Mouse (Mus musculus) cerebellum, postnatal 4 days (tissue): ENCODE results near the gene Arnt.
A peak's percentile ranks its signal among the peaks of the same experiment; 100 is the strongest.
"Not testable (repeated sequence)": the region's sequence is repeated elsewhere in the genome, so short reads cannot be mapped to it uniquely, and the experiment has no call there.

Experiments used
- DNase-seq, 2 experiments: peaks; one replicate each; pipeline ENCODE4 v3.0.0; 2022; ENCODE audit warnings: low spot score in 2 of 2, mixed read lengths in 1 of 2

Gene Arnt

GRCm38 (mm10) chr3:95434136-95434982 is at the start of gene Arnt:
Arnt (plus strand) TSS chr3:95434388.
- peak; percentile 62 to 80 for DNase-seq

GRCm38 (mm10) chr3:95385401-95386075 is 48.6 kb upstream of the Arnt start:
- no peak for DNase-seq

GRCm38 (mm10) chr3:95394385-95394784 is 39.8 kb upstream of the Arnt start:
- no peak for DNase-seq

DNA sequence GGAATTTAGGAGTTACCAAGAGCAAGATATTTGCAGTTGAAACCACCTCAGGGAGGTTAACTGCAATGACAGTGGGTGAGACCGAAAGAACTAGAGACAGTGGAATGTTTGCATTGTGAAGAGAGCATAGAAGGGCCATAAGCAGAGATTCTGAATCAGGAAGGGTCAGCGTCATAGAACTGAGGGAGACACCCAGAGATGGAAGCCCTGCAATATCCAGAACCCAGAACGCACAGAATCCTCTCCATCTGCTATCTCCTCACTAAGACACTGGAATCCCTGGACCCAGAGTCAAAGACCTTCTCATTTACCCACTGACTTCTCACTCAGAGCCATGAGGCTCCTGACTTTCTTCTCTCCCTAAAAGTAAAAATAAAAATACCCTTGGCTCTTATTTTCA is 31.4 kb upstream of the Arnt start, which contains the start of gene 4930558C23Rik:
TSS of gene 4930558C23Rik (minus strand) at position 101 of the 400 bp plus-strand sequence.
- DNase-seq = no peak

DNA sequence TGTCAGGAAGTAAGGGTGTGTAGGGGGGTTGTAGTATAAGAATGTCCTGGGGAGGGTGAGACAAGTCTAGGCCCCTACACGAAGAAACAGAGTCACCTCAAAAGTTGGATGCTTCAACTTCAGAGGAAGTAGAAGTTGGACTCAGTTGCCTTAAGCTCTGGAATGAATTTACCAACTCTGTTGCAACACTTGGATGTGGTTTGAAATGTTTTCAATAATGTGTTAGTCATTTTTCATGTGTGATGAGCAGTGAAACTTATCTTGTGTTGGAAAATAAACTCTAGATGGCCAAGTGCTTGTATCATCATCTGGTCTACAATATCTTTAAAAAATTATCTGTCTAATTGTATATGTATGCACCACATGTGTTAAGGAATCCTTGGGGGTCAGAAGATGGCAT is 26.5 kb upstream of the Arnt start:
- no peak for DNase-seq

GRCm38 (mm10) chr3:95408852-95409251 is 25.3 kb upstream of the Arnt start:
- DNase-seq = no peak

DNA sequence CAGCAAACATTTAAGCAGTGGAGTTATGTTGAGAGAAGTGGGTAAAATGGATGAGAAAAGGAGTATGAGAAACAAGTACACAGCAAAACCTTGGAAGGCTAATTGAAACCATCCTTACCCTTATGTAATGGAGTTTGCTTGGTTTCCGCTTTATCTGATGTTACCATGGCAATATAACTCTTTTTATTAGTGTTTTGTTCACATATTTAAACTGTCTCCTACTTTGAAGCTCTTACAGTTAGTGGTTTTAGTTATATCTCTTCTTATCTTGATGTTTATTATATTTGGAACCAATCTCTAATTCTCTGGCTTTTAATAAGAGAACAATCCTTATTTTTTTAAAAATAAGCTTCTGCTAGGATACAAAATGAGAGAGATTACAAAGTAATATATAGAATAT is 21.9 kb upstream of the Arnt start:
- DNase-seq = no peak

- DNase-seq = no peak
Observed at GRCm38 (mm10) chr3:95417866-95418265, 16.3 kb upstream of the Arnt start.

- DNase-seq = not testable (repeated sequence)
Observed at GRCm38 (mm10) chr3:95426476-95426875, 7.7 kb upstream of the Arnt start.

- not testable (repeated sequence) for DNase-seq
Observed at GRCm38 (mm10) chr3:95427117-95427890, 6.9 kb upstream of the Arnt start.

GRCm38 (mm10) chr3:95427891-95428238 is 6.3 kb upstream of the Arnt start:
- DNase-seq = peak in 1 of 2 experiments; percentile 7

GRCm38 (mm10) chr3:95428423-95428822 is 5.8 kb upstream of the Arnt start:
- not testable (repeated sequence) for DNase-seq

DNA sequence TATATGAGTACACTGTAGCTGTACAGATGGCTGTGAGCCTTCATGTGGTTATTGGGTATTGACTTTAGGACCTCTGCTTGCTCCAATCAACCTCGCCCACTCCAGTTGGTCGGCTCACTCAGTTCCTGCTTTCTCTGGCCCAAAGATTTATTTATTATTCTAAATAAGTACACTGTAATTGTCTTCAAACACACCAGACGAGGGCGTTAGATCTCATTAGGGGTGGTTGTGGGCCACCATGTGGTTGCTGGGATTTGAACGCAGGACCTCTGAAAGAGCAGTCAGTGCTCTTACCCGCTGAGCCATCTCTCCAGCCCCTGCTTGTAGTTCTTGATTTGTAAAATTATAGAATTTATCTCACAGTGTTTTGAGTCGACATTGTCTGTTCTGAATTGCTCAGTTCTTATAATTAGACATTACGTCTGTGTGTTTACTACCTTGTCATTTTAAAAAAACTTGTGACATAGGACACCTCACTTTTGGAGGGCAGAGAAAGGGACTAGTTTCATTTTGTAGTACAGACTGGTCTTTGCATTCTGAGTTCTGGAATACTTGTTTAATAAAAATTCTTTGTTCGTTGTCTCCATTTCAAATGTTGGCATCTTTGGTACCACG is 780 bp upstream of the Arnt start:
- no peak for DNase-seq

GRCm38 (mm10) chr3:95434983-95435370 is 789 bp downstream of the Arnt start:
- no peak for DNase-seq

DNA sequence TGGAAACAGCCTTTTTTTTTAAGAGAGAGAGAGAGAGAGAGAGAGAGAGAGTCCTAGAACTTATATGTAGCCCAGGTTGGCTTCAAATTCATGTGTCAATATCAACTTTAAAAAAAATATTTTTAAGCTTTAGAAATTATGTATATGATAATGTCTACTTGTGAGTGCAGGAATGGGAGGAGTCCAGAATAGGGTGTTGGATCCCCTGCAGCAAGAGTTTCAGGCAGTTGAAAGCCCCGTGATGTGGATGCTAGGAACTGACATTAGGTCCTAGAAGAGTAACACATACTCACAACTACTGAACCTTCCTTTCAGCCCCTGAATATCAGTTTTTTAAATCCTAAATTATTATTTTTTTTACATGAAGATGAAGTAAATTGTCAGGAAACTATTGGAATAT is 1.4 kb downstream of the Arnt start:
- no peak for DNase-seq

DNA sequence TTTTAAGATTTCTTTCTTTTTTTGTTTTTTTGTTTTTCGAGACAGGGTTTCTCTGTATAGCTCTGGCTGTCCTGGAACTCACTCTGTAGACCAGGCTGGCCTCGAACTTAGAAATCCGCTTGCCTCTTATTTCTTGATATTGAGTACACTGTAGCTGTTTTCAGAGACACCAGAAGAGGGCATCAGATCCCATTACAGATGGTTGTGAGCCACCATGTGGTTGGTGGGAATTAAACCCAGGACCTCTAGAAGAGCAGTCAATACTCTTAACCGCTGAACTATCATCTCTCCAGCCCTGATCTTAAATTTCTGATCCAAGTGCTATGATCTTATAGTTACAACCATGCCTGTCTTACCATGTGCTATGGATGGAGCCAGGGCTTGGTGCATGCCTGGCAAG is 4.4 kb downstream of the Arnt start:
- not testable (repeated sequence) for DNase-seq

DNA sequence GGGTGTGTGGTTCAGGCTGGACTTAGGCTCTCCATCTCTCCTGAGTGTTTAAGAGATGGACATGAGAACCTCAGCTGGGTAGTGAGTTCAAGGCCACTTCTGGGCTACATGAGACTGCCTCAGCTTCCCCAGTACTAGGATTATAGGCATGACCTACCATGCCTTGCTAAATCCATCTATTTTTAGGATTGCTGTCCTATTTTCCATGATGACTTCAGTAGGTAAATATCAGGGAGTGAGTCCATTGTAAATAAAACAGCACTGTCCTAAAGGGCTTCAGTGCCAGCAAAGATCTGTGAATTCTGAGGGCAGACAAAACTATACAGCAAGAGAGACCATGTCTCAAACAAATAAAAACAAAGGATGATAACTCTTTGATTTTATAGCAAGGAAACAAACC is 5.5 kb downstream of the Arnt start:
- no peak for DNase-seq

DNA sequence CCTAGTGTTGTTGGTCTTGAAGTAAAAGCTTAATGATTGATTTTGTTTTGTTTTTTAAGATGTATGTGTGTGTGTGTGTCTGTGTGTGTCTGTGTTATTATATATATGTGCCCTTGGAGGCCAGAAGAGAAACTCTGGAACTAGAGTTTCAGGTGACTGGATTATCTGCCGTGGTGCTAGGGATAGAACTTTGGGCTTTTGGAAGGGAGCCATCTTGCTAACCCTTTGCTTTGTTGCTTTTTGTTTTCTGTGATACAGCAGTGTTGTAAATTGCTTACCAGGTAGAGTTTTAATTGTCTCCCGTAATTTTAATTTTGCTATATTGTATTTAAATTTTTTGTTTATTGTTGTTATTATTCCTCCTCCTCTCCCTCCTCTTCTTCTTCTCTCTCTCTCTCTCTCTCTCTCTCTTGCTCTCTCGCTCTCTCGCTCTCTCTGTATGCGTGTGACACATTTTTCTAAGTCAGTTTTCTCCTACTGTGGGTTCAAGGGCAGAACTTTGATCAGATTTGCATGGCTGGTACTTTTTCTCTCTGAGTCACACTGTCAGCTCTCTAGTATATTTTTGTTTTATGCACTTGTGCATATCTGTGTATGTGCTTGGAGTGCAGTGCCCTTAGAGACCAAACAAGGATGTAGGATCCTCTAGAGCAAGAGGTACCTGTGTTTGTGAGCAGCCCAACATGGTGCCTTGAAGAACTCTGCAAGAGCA is 8.4 kb downstream of the Arnt start:
- DNase-seq = no peak

DNA sequence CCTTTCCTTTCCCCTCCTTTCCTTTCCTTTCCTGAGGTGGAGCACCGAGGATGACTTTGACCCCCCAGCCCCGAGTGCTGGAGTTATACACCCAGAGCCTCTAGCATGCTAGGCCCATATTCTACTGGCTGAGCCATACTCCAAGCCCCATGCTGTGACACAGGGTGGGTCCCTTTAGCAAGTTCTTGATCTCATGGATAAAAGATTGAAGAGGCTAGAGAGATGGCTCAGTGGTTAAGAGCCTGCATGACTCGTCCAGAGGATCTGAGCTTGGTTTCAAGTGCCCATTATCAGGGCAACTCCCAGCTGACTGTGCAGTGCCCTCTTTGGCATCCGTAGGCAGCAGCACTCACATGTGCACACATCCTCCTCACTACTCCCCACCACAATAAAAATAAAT is 11.1 kb downstream of the Arnt start:
- DNase-seq = no peak

- DNase-seq = peak in 1 of 2 experiments; percentile 34
Observed at GRCm38 (mm10) chr3:95450408-95450807, 16.2 kb downstream of the Arnt start.

DNA sequence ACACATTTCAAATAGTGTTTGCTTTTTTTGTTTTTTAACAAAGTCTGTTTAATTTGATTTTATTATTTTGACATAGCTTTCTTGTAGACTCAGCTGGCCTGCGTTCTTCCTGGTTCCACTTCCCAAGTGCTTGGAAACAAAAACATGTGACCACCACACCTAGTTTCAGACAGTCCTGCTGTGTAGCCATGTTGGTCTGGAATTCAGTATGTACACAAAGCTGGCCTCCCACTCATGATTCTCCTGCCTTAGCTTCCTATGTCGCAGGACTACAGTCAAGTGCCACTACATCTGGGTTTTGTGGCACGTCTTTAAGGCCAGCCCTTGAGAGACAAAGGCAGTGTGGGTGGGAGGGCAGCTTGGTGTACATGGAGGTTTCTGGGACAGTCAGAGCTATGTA is 16.7 kb downstream of the Arnt start:
- no peak for DNase-seq
